Mouse (Mus musculus): ENCODE results near the gene Txnrd1. TPM values are rescaled to one million over a fixed set of nuclear protein-coding genes. Genes with fewer than 3 reads are reported as not detected.

Txnrd1 gene
- polyA plus RNA-seq, 1 experiment from 2014 or later, result 113 TPM

- Histone ChIP-seq H3K36me3 (ENCODE audit: insufficient read depth, low read length) (no peaks in the 10 kb centered on the region), H3K4me2 (replicated peaks; ENCODE audit: low read depth, low read length) (no peak overlapping the region), H3K9ac (replicated peaks; ENCODE audit: low read length) (no peak overlapping the region), H3K27ac (ENCODE audit: low read length) (no peak overlapping the region), H3K9me3 (ENCODE audit: low read length) (peaks cover 8% of the 10 kb centered on the region; the same call in 1 of the 2 replicates), H3K4me3 (ENCODE audit: low read length) (no peak overlapping the region), H3K4me1 (ENCODE audit: insufficient read depth, low read length) (no peaks in the 10 kb centered on the region), H3K27me3 (ENCODE audit: insufficient read depth, low read length) (no peaks in the 10 kb centered on the region)
- no peak for ATAC-seq (ENCODE audit: low FRiP score, low TSS enrichment)
- 63% methylated on average over 3 of the region's 3 CpGs for WGBS
Observed at GRCm38 (mm10) chr10:82923547-82923946, 89.8 kb downstream of the Txnrd1 start.

- Histone ChIP-seq H3K9me3 (ENCODE audit: low read length) (peaks cover 8% of the 10 kb centered on the region; the same call in 1 of the 2 replicates), H3K4me3 (ENCODE audit: low read length) (no peak overlapping the region), H3K27me3 (ENCODE audit: insufficient read depth, low read length) (no peaks in the 10 kb centered on the region), H3K4me2 (replicated peaks; ENCODE audit: low read depth, low read length) (no peak overlapping the region), H3K9ac (replicated peaks; ENCODE audit: low read length) (no peak overlapping the region), H3K4me1 (ENCODE audit: insufficient read depth, low read length) (no peaks in the 10 kb centered on the region), H3K27ac (ENCODE audit: low read length) (no peak overlapping the region), H3K36me3 (ENCODE audit: insufficient read depth, low read length) (no peaks in the 10 kb centered on the region)
- 98% methylated on average over 2 of the region's 2 CpGs for WGBS
- no peak for ATAC-seq (ENCODE audit: low FRiP score, low TSS enrichment)
Observed at GRCm38 (mm10) chr10:82924750-82925149, 91.0 kb downstream of the Txnrd1 start.

DNA sequence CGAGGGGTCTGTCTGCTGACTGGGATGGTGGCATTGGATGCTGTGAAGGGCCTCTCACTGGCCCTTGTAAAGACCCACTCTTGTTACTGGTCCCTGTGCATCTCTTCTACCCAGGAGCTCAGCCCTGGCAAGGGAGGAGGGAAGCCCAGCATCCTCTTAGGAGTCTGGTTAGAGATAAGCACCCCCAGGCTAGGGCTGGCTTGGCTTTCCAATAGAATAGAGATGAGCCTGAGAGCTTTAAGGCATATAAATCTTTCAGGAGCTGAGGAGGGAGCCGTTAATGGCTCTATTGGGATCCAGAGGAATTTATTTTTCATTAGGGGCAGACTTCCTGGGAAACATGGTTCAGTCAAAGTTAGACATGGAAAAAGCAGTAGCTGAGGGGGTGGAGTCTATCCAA lies 91.9 kb downstream of the Txnrd1 start:
- no peaks in the 10 kb centered on the region for H3K27me3 ChIP-seq (ENCODE audit: insufficient read depth, low read length)

GRCm38 (mm10) chr10:82935018-82935633 lies 101.4 kb downstream of the Txnrd1 start:
- no peak for ATAC-seq (ENCODE audit: low FRiP score, low TSS enrichment)
- no peak overlapping the region for H3K27ac ChIP-seq (ENCODE audit: low read length)
- no peaks in the 10 kb centered on the region for H3K27me3 ChIP-seq (ENCODE audit: insufficient read depth, low read length)
- H3K4me2 ChIP-seq (replicated peaks; ENCODE audit: low read depth, low read length), result no peak overlapping the region
- WGBS, result 62% methylated on average over 13 of the region's 13 CpGs
- no peaks in the 10 kb centered on the region for H3K36me3 ChIP-seq (ENCODE audit: insufficient read depth, low read length)
- peaks cover 4% of the 10 kb centered on the region for H3K9me3 ChIP-seq (ENCODE audit: low read length)
- H3K9ac ChIP-seq (replicated peaks; ENCODE audit: low read length), result no peak overlapping the region
- H3K4me1 ChIP-seq (ENCODE audit: insufficient read depth, low read length), result no peaks in the 10 kb centered on the region
- no peak overlapping the region for H3K4me3 ChIP-seq (ENCODE audit: low read length)

More for the DNA sequence above, 91.9 kb downstream of the Txnrd1 start:
- Histone ChIP-seq H3K4me2 (replicated peaks; ENCODE audit: low read depth, low read length) (no peak overlapping the region), H3K9me3 (ENCODE audit: low read length) (peaks cover 8% of the 10 kb centered on the region; the same call in 1 of the 2 replicates), H3K4me3 (ENCODE audit: low read length) (no peak overlapping the region), H3K36me3 (ENCODE audit: insufficient read depth, low read length) (no peaks in the 10 kb centered on the region), H3K27ac (ENCODE audit: low read length) (no peak overlapping the region), H3K9ac (replicated peaks; ENCODE audit: low read length) (no peak overlapping the region), H3K4me1 (ENCODE audit: insufficient read depth, low read length) (no peaks in the 10 kb centered on the region)
- WGBS, result 57% methylated on average over 2 of the region's 2 CpGs
- no peak for ATAC-seq (ENCODE audit: low FRiP score, low TSS enrichment)

GRCm38 (mm10) chr10:82935774-82936173 lies 102.0 kb downstream of the Txnrd1 start:
- 86% methylated on average over 6 of the region's 6 CpGs for WGBS
- no peak for ATAC-seq (ENCODE audit: low FRiP score, low TSS enrichment)
- peaks cover 4% of the 10 kb centered on the region for H3K9me3 ChIP-seq (ENCODE audit: low read length)
- no peaks in the 10 kb centered on the region for H3K4me1 ChIP-seq (ENCODE audit: insufficient read depth, low read length)
- no peak overlapping the region for H3K27ac ChIP-seq (ENCODE audit: low read length)
- H3K4me2 ChIP-seq (replicated peaks; ENCODE audit: low read depth, low read length), result no peak overlapping the region
- H3K9ac ChIP-seq (replicated peaks; ENCODE audit: low read length), result no peak overlapping the region
- H3K27me3 ChIP-seq (ENCODE audit: insufficient read depth, low read length), result no peaks in the 10 kb centered on the region
- no peak overlapping the region for H3K4me3 ChIP-seq (ENCODE audit: low read length)
- no peaks in the 10 kb centered on the region for H3K36me3 ChIP-seq (ENCODE audit: insufficient read depth, low read length)

Other genes starting within 250 kb of the Txnrd1 start
- 43.2 and 45.3 TPM in 2 replicates for gene 1190007I07Rik, start 210.7 kb upstream of the Txnrd1 start, polyA plus RNA-seq (2015; fragmentation: Nextera tagmentation; extraction: Ambion mirVana)
- 158 and 159 TPM in 2 replicates for gene Tdg, start 204.1 kb upstream of the Txnrd1 start, polyA plus RNA-seq (2015; fragmentation: Nextera tagmentation; extraction: Ambion mirVana)
- gene Glt8d2, start 143.3 kb upstream of the Txnrd1 start, polyA plus RNA-seq (2015; fragmentation: Nextera tagmentation; extraction: Ambion mirVana), result 3.0 and 4.1 TPM in 2 replicates
- 30.4 and 33.9 TPM in 2 replicates for gene Hcfc2, start 137.8 kb upstream of the Txnrd1 start, polyA plus RNA-seq (2015; fragmentation: Nextera tagmentation; extraction: Ambion mirVana)
- gene Nfyb, start 69.8 kb upstream of the Txnrd1 start, polyA plus RNA-seq (2015; fragmentation: Nextera tagmentation; extraction: Ambion mirVana), result 47.1 and 48.3 TPM in 2 replicates
- 0.16 and 0.40 TPM in 2 replicates for gene Eid3, start 32.7 kb downstream of the Txnrd1 start, polyA plus RNA-seq (2015; fragmentation: Nextera tagmentation; extraction: Ambion mirVana)
- gene Chst11, start 151.5 kb downstream of the Txnrd1 start, polyA plus RNA-seq (2015; fragmentation: Nextera tagmentation; extraction: Ambion mirVana), result 4.8 and 5.2 TPM in 2 replicates